ENCODE assay signal across 13 mouse cellular contexts in genomic region chr5:65454771-65455170, GRCm38 (mm10). TPM values are rescaled to one million over a fixed set of nuclear protein-coding genes. Genes with fewer than 3 reads are reported as not detected.
A peak's percentile ranks its signal among the peaks of the same experiment; 100 is the strongest.
DNase-seq lines count a peak whose midpoint lies in the region; ATAC-seq and TF ChIP-seq lines count a peak whose summit lies in the region.
"Had no signal": no experiment of that assay in that cellular context is flagged by ENCODE, and none has a peak within 500 bp of the region (broad histone marks: within the 10 kb centered on the region; RNA-seq: fewer than 3 reads in every experiment).

No protein-coding gene starts in this region.

- ATAC-seq in heart, embryonic 15.5 days (replicated peaks; ENCODE audit: insufficient number of reproducible peaks, insufficient read depth, low FRiP score, low read depth), result no peak

- no peak for TF ChIP-seq CTCF in gastrocnemius, adult 2 months (IDR thresholded peaks at IDR 0.05)
- no peak for TF ChIP-seq CTCF in kidney, adult 2 months (conservative IDR thresholded peaks at IDR 0.05; ENCODE audit: insufficient read depth, insufficient read length, low read depth, low read length)

- 28% methylated on average over 5 of the region's 5 CpGs for WGBS in heart, embryonic 15.5 days
- WGBS in kidney, adult 2 months, result 50% methylated on average over 5 of the region's 5 CpGs

- DNase-seq in urinary bladder, postnatal 14 days (ENCODE audit: low spot score), result peak; percentile 66
- DNase-seq in urinary bladder, postnatal 10 days (ENCODE audit: low spot score), result no peak
- DNase-seq in gastrocnemius, adult 2 months, result peak; percentile 64
- no peak for DNase-seq in thymus, postnatal 36 days
- DNase-seq in frontal cortex, postnatal 36 days (ENCODE audit: low spot score in 2 of 2), result no peak
- DNase-seq in kidney, adult 2 months, result no peak
- DNase-seq: cerebellum, adult 11-12 months; kidney, adult 11 months; thymus, adult 2 months had no signal

- no peaks in the 10 kb centered on the region for H3K27me3 ChIP-seq in heart, embryonic 15.5 days
- no peaks in the 10 kb centered on the region for H3K27me3 ChIP-seq in kidney, adult 2 months (replicated peaks; ENCODE audit: control insufficient read depth, insufficient read depth, low read length)
- H3K27me3 ChIP-seq: limb, embryonic 12.5 days had no signal

- H3K9ac ChIP-seq in heart, embryonic 15.5 days, result no peak overlapping the region
- H3K9ac ChIP-seq: limb, embryonic 12.5 days had no signal

- no peak overlapping the region for H3K4me3 ChIP-seq in gastrocnemius, adult 2 months
- no peak overlapping the region for H3K4me3 ChIP-seq in heart, embryonic 15.5 days
- no peak overlapping the region for H3K4me3 ChIP-seq in kidney, adult 2 months (ENCODE audit: insufficient read depth, low read depth, low read length)
- H3K4me3 ChIP-seq: limb, embryonic 12.5 days had no signal

- peak overlapping the region; percentile 89 for H3K27ac ChIP-seq in gastrocnemius, adult 2 months
- peak overlapping the region; percentile 31; the same call in 1 of the 2 replicates for H3K27ac ChIP-seq in heart, embryonic 15.5 days
- H3K27ac ChIP-seq in kidney, adult 2 months (ENCODE audit: insufficient read depth, low read depth, low read length), result no peak overlapping the region
- H3K27ac ChIP-seq: limb, embryonic 12.5 days had no signal

- no peak overlapping the region for H3K4me2 ChIP-seq in heart, embryonic 15.5 days
- H3K4me2 ChIP-seq: limb, embryonic 12.5 days had no signal

- peaks cover 19% of the 10 kb centered on the region; the same call in 1 of the 2 replicates for H3K36me3 ChIP-seq in heart, embryonic 15.5 days
- H3K36me3 ChIP-seq in kidney, adult 2 months (ENCODE audit: control insufficient read depth, insufficient read depth, low read length), result no peaks in the 10 kb centered on the region; the same call in 1 of the 2 replicates

- intact Hi-C loops in gastrocnemius, adult 2 months (cut with DNase I), result no loop called here

- no peak for TF ChIP-seq POLR2A in kidney, adult 2 months (IDR thresholded peaks at IDR 0.05; ENCODE audit: low read depth, low read length)

- H3K9me3 ChIP-seq in heart, embryonic 15.5 days (replicated peaks), result no peaks in the 10 kb centered on the region
- H3K9me3 ChIP-seq: limb, embryonic 12.5 days had no signal

- peaks cover 41% of the 10 kb centered on the region for H3K4me1 ChIP-seq in heart, embryonic 15.5 days (replicated peaks)
- no peaks in the 10 kb centered on the region for H3K4me1 ChIP-seq in kidney, adult 2 months (ENCODE audit: control insufficient read depth, insufficient read depth, low read length)

RNA-seq across cellular contexts. Expression of gene Ugdh, which starts 19.0 kb away (rescaled TPM):
- 10 to 100 TPM in 1 of 2 experiments, 1 to 10 TPM in 1; 5.8 to 12.0 TPM for total RNA-seq in gastrocnemius, adult 2 months (2021)
- polyA plus RNA-seq in heart, embryonic 15.5 days (2015; fragmentation: Nextera tagmentation; extraction: Ambion mirVana), result 60.2 and 70.3 TPM in 2 replicates
- 29.6 and 31.2 TPM in 2 replicates for polyA plus RNA-seq in kidney, adult 2 months (2012; rRNA removed)

RNA-seq across cellular contexts. Expression of gene Gm43552, which starts 37.9 kb away (rescaled TPM):
- not detected for total RNA-seq in gastrocnemius, adult 2 months (2021)
- polyA plus RNA-seq in heart, embryonic 15.5 days (2015; fragmentation: Nextera tagmentation; extraction: Ambion mirVana), result 0.92 and 1.1 TPM in 2 replicates
- not detected in 2 replicates for polyA plus RNA-seq in kidney, adult 2 months (2012; rRNA removed)
- total RNA-seq: gastrocnemius, postnatal 36 days had no signal
- polyA plus RNA-seq: limb, embryonic 12.5 days; lung, embryonic 16.5 days; thymus, adult 2 months had no signal

Comparison
In these comparisons a context has a peak if more than half of its experiments do, and no peak if none do; other contexts are left out.
1. DNase-seq: peak in urinary bladder, postnatal 14 days (single experiment) and gastrocnemius, adult 2 months (single experiment); none in urinary bladder, postnatal 10 days (single experiment), thymus, postnatal 36 days (0 of 2), frontal cortex, postnatal 36 days (0 of 2) and kidney, adult 2 months (single experiment).